Mouse (Mus musculus): ENCODE results near the gene Ropn1l. TPM values are rescaled to one million over a fixed set of nuclear protein-coding genes. Genes with fewer than 3 reads are reported as not detected.

Ropn1l gene
- total and polyA plus RNA-seq, 3 experiments: 0.96 to 1.7 TPM; not detected in 1

DNA sequence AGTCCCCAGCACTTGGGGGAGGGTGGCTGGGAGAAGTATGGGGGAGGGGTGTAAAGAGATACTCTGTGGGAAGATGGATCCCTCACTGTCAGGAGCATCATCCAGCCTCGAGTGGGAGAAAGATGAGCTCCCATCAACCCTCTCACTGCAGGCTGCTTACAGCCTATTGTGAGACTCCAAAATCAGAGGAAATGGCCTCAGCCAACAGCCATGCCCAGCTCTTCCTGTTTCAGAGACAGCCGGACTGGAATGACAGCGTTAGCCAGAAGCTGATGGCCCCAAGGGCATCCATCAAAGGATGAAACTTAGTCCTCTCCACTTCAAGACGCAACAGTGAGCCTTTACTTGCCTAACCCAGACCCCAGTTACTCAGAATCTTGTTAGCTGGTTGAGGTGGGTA, 38.4 kb downstream of the Ropn1l start:
- no peaks in the 10 kb centered on the region for H3K9me3 ChIP-seq (replicated peaks; ENCODE audit: insufficient read depth, low read length)
- no peak for DNase-seq (ENCODE audit: low read depth, low spot score)
- H3K4me3 ChIP-seq (ENCODE audit: control insufficient read depth in 1 of 2, insufficient read depth in 1 of 2, low read depth in 2 of 2, low read length in 2 of 2): no peak overlapping the region
- TF ChIP-seq MXI1 (IDR thresholded peaks at IDR 0.05; ENCODE audit: low read depth, low read length): no peak
- TF ChIP-seq E2F4 (IDR thresholded peaks at IDR 0.05; ENCODE audit: borderline replicate concordance, low read depth, low read length): no peak
- no peak for TF ChIP-seq TBP (IDR thresholded peaks at IDR 0.05; ENCODE audit: low read depth, low read length)
- no peak for TF ChIP-seq NELFE (IDR thresholded peaks at IDR 0.05; ENCODE audit: low read depth, low read length)
- no peak for TF ChIP-seq CHD1 (IDR thresholded peaks at IDR 0.05; ENCODE audit: low read depth, low read length)
- no peak for TF ChIP-seq JUND (IDR thresholded peaks at IDR 0.05; ENCODE audit: low read depth, low read length)
- TF ChIP-seq POLR2AphosphoS5 (IDR thresholded peaks at IDR 0.05; ENCODE audit: borderline replicate concordance, low read depth, low read length): no peak
- TF ChIP-seq MAZ (IDR thresholded peaks at IDR 0.05; ENCODE audit: low read depth, low read length): no peak
- TF ChIP-seq ZC3H11A (IDR thresholded peaks at IDR 0.05; ENCODE audit: low read depth, low read length): no peak
- TF ChIP-seq SIN3A (IDR thresholded peaks at IDR 0.05; ENCODE audit: low read length): no peak
- TF ChIP-seq MEF2A (IDR thresholded peaks at IDR 0.05; ENCODE audit: extremely low read depth, insufficient replicate concordance, low read depth, low read length, poor library complexity, severe bottlenecking): no peak
- no peak for TF ChIP-seq POLR2AphosphoS2 (IDR thresholded peaks at IDR 0.05; ENCODE audit: low read length)
- no peak for TF ChIP-seq TCF12 (IDR thresholded peaks at IDR 0.05; ENCODE audit: low read depth, low read length)
- TF ChIP-seq MAX (IDR thresholded peaks at IDR 0.05; ENCODE audit: low read length): no peak
- no peak for TF ChIP-seq NRF1 (IDR thresholded peaks at IDR 0.05; ENCODE audit: insufficient read depth, low read depth, low read length, poor library complexity, severe bottlenecking)
- no peak for TF ChIP-seq POLR2A (IDR thresholded peaks at IDR 0.05; ENCODE audit: control insufficient read depth in 1 of 2, insufficient read depth in 1 of 2, low read depth in 1 of 2, low read length in 2 of 2, poor library complexity in 1 of 2)
- TF ChIP-seq TAL1 (IDR thresholded peaks at IDR 0.05; ENCODE audit: low read length): no peak
- no peak for TF ChIP-seq BHLHE40 (IDR thresholded peaks at IDR 0.05; ENCODE audit: borderline replicate concordance, low read depth, low read length)
- H3K27me3 ChIP-seq (ENCODE audit: control insufficient read depth in 1 of 2, insufficient read depth in 2 of 2, low read length in 2 of 2): no peaks in the 10 kb centered on the region
- H3K9ac ChIP-seq (ENCODE audit: control insufficient read depth, low read depth, low read length, poor library complexity, severe bottlenecking): no peak overlapping the region
- peaks cover 16% of the 10 kb centered on the region for H3K79me2 ChIP-seq (ENCODE audit: control insufficient read depth, insufficient read depth, low read length, poor library complexity)
- H3K27ac ChIP-seq (ENCODE audit: control insufficient read depth, low read depth, low read length): no peak overlapping the region
- H3K36me3 ChIP-seq (ENCODE audit: control insufficient read depth in 1 of 2, insufficient read depth in 2 of 2, low read length in 2 of 2): peaks cover 0 to 44% of the 10 kb centered on the region in 2 experiments; a peak in 2 of 4 replicates
- H3K4me1 ChIP-seq (ENCODE audit: control insufficient read depth in 1 of 2, insufficient read depth in 2 of 2, low read length in 2 of 2): peaks cover 30 to 54% of the 10 kb centered on the region in 2 experiments

- Histone ChIP-seq H3K9ac (ENCODE audit: control insufficient read depth, low read depth, low read length, poor library complexity, severe bottlenecking) (peak overlapping the region; percentile 58), H3K27ac (ENCODE audit: control insufficient read depth, low read depth, low read length) (peak overlapping the region; percentile 86), H3K9me3 (replicated peaks; ENCODE audit: insufficient read depth, low read length) (no peaks in the 10 kb centered on the region), H3K79me2 (ENCODE audit: control insufficient read depth, insufficient read depth, low read length, poor library complexity) (peaks cover 16% of the 10 kb centered on the region), H3K4me1 (ENCODE audit: control insufficient read depth in 1 of 2, insufficient read depth in 2 of 2, low read length in 2 of 2) (peaks cover 30 to 59% of the 10 kb centered on the region in 2 experiments), H3K4me3 (ENCODE audit: control insufficient read depth in 1 of 2, insufficient read depth in 1 of 2, low read depth in 2 of 2, low read length in 2 of 2) (peak overlapping the region; percentile 31 to 40), H3K36me3 (ENCODE audit: control insufficient read depth in 1 of 2, insufficient read depth in 2 of 2, low read length in 2 of 2) (peaks cover 0 to 46% of the 10 kb centered on the region in 2 experiments; a peak in 2 of 4 replicates), H3K27me3 (ENCODE audit: control insufficient read depth in 1 of 2, insufficient read depth in 2 of 2, low read length in 2 of 2) (no peaks in the 10 kb centered on the region)
- TF ChIP-seq CTCF (IDR thresholded peaks at IDR 0.05 in 2 of 3, conservative IDR thresholded peaks at IDR 0.05 in 1 of 3; ENCODE audit: control insufficient read depth in 1 of 3, insufficient read depth in 1 of 3, low read depth in 2 of 3, low read length in 3 of 3, poor library complexity in 1 of 3, severe bottlenecking in 1 of 3) (peak in 1 of 3 experiments; percentile 1; a peak in 1 of 6 replicates), RCOR1 (IDR thresholded peaks at IDR 0.05; ENCODE audit: low read depth, low read length) (0 out of 2 replicates have a peak, but pooled peaks have one; percentile 36), TCF12 (IDR thresholded peaks at IDR 0.05; ENCODE audit: low read depth, low read length) (peak; percentile 87), ZMIZ1 (IDR thresholded peaks at IDR 0.05; ENCODE audit: low read depth, low read length) (0 out of 2 replicates have a peak, but pooled peaks have one; percentile 32), SIN3A (IDR thresholded peaks at IDR 0.05; ENCODE audit: low read length) (peak; percentile 42; the same call in 1 of the 2 replicates), MYC (IDR thresholded peaks at IDR 0.05; ENCODE audit: low read depth, low read length) (peak; percentile 5; the same call in 1 of the 2 replicates), MAZ (IDR thresholded peaks at IDR 0.05; ENCODE audit: low read depth, low read length) (no peak), CHD1 (IDR thresholded peaks at IDR 0.05; ENCODE audit: low read depth, low read length) (0 out of 2 replicates have a peak, but pooled peaks have one; percentile 82), TBP (IDR thresholded peaks at IDR 0.05; ENCODE audit: low read depth, low read length) (peak; percentile 89), TAL1 (IDR thresholded peaks at IDR 0.05; ENCODE audit: low read length) (peak; percentile 77), ETS1 (IDR thresholded peaks at IDR 0.05; ENCODE audit: low read depth, low read length) (peak; percentile 56), BHLHE40 (IDR thresholded peaks at IDR 0.05; ENCODE audit: borderline replicate concordance, low read depth, low read length) (0 out of 2 replicates have a peak, but pooled peaks have one; percentile 19), GABPA (IDR thresholded peaks at IDR 0.05; ENCODE audit: low read depth, low read length) (no peak), GATA1 (IDR thresholded peaks at IDR 0.05; ENCODE audit: low read depth, low read length) (peak; percentile 79), ZKSCAN1 (IDR thresholded peaks at IDR 0.05; ENCODE audit: low read depth, low read length) (no peak), UBTF (IDR thresholded peaks at IDR 0.05; ENCODE audit: borderline replicate concordance, insufficient read depth, low read depth, low read length) (peak; percentile 83; the same call in 1 of the 2 replicates), EP300 (IDR thresholded peaks at IDR 0.05; ENCODE audit: low read depth in 1 of 2, low read length in 2 of 2) (peak; percentile 73 to 80), MEF2A (IDR thresholded peaks at IDR 0.05; ENCODE audit: extremely low read depth, insufficient replicate concordance, low read depth, low read length, poor library complexity, severe bottlenecking) (no peak)
- peak; percentile 78 for DNase-seq (ENCODE audit: low read depth, low spot score)
Measured at GRCm38 (mm10) chr15:31414179-31414898, 39.2 kb downstream of the Ropn1l start.

Data from MEL (cell line).